Mouse (Mus musculus) mouse embryonic stem cell (cell line): Measurements from ENCODE around the gene Krtap5-4.
"Not testable (repeated sequence)": the region's sequence is repeated elsewhere in the genome, so short reads cannot be mapped to it uniquely, and the experiment has no call there.

ENCODE experiments used
- in situ Hi-C, 2 experiments: fragments of 300-500 bp; cut with MboI; formaldehyde crosslinking; loops; 1 replicate in 1 of 2; 3 replicates in 1 of 2; pipeline ENCODE4 v1.14.3; 2019 to 2020; ENCODE audit warnings: low sequenced_read_pairs in 2 of 2, low pct_unique_long_range_greater_than_20kb in 1 of 2, mixed read lengths in 1 of 2; ENCODE audit not compliant: unreplicated experiment in 1 of 2

Krtap5-4 gene

GRCm38 (mm10) chr7:142303249-142303648 lies at the start of gene Krtap5-4:
Gene Krtap5-4, plus strand, starts transcription at chr7:142303549.
- in situ Hi-C loops, result no loop called here

- in situ Hi-C loops, result no loop called here
Observed at GRCm38 (mm10) chr7:142255517-142255916, 47.8 kb upstream of the Krtap5-4 start.

GRCm38 (mm10) chr7:142258254-142258653 lies 45.1 kb upstream of the Krtap5-4 start, which contains the start of gene Gm2431:
Gene Gm2431, minus strand, starts transcription at chr7:142258354.
- in situ Hi-C loops, result not testable (repeated sequence)

- in situ Hi-C loops, result not testable (repeated sequence)
Observed at GRCm38 (mm10) chr7:142274263-142274662, 29.1 kb upstream of the Krtap5-4 start, which contains the start of gene Gm4559. Gene Gm4559, minus strand, starts transcription at chr7:142274363.

GRCm38 (mm10) chr7:142278183-142278582 lies 25.2 kb upstream of the Krtap5-4 start:
- in situ Hi-C loops, result not testable (repeated sequence)

- in situ Hi-C loops, result not testable (repeated sequence)
Observed at GRCm38 (mm10) chr7:142279291-142279690, 24.1 kb upstream of the Krtap5-4 start.

- in situ Hi-C loops, result not testable (repeated sequence)
Observed at GRCm38 (mm10) chr7:142282847-142283246, 20.5 kb upstream of the Krtap5-4 start.

- in situ Hi-C loops, result no loop called here
Observed at GRCm38 (mm10) chr7:142284023-142284591, 19.2 kb upstream of the Krtap5-4 start.

GRCm38 (mm10) chr7:142284615-142285080 lies 18.7 kb upstream of the Krtap5-4 start:
- in situ Hi-C loops, result no loop called here

- in situ Hi-C loops, result no loop called here
Observed at GRCm38 (mm10) chr7:142285130-142285835, 18.1 kb upstream of the Krtap5-4 start.

- in situ Hi-C loops, result not testable (repeated sequence)
Observed at GRCm38 (mm10) chr7:142285910-142286612, 17.3 kb upstream of the Krtap5-4 start.

GRCm38 (mm10) chr7:142293851-142294250 lies 9.5 kb upstream of the Krtap5-4 start:
- in situ Hi-C loops, result not testable (repeated sequence)

GRCm38 (mm10) chr7:142295418-142295817 lies 7.9 kb upstream of the Krtap5-4 start:
- in situ Hi-C loops, result no loop called here

- in situ Hi-C loops, result not testable (repeated sequence)
Observed at GRCm38 (mm10) chr7:142296108-142296507, 7.2 kb upstream of the Krtap5-4 start.

- in situ Hi-C loops, result not testable (repeated sequence)
Observed at GRCm38 (mm10) chr7:142297018-142297417, 6.3 kb upstream of the Krtap5-4 start, which contains the start of gene Krtap5-1. Gene Krtap5-1, minus strand, starts transcription at chr7:142297118.

GRCm38 (mm10) chr7:142303929-142304328 lies 580 bp downstream of the Krtap5-4 start:
- in situ Hi-C loops, result not testable (repeated sequence)

- in situ Hi-C loops, result no loop called here
Observed at GRCm38 (mm10) chr7:142314600-142315285, 11.4 kb downstream of the Krtap5-4 start.

GRCm38 (mm10) chr7:142316558-142316957 lies 13.2 kb downstream of the Krtap5-4 start:
- in situ Hi-C loops, result no loop called here

- in situ Hi-C loops, result no loop called here
Observed at GRCm38 (mm10) chr7:142317216-142317615, 13.9 kb downstream of the Krtap5-4 start.
